Mouse (Mus musculus): ENCODE measurements around the gene Bsdc1. TPM values are rescaled to one million over a fixed set of nuclear protein-coding genes. Genes with fewer than 3 reads are reported as not detected.
"Not testable (repeated sequence)": the region's sequence is repeated elsewhere in the genome, so short reads cannot be mapped to it uniquely, and the experiment has no call there.

Gene Bsdc1
- polyA plus RNA-seq, 1 experiment from 2014 or later: 32.8 TPM

GRCm38 (mm10) chr4:129448713-129449112 lies 12.7 kb upstream of the Bsdc1 start:
- Histone ChIP-seq H3K9ac (replicated peaks; ENCODE audit: low read depth, low read length) (no peak overlapping the region), H3K36me3 (ENCODE audit: control insufficient read depth, insufficient read depth, low read length) (no peaks in the 10 kb centered on the region), H3K27ac (ENCODE audit: low read depth, low read length) (no peak overlapping the region), H3K27me3 (ENCODE audit: control insufficient read depth, insufficient read depth, low read length) (no peaks in the 10 kb centered on the region), H3K4me3 (ENCODE audit: low read depth, low read length) (no peak overlapping the region), H3K4me1 (ENCODE audit: control insufficient read depth, insufficient read depth, low read length) (no peaks in the 10 kb centered on the region), H3K9me3 (ENCODE audit: control insufficient read depth, low read length) (no peaks in the 10 kb centered on the region), H3K4me2 (ENCODE audit: low read depth, low read length) (no peak overlapping the region)
- 86% methylated on average over 6 of the region's 6 CpGs for WGBS
- no peak for ATAC-seq (ENCODE audit: low read depth)

DNA sequence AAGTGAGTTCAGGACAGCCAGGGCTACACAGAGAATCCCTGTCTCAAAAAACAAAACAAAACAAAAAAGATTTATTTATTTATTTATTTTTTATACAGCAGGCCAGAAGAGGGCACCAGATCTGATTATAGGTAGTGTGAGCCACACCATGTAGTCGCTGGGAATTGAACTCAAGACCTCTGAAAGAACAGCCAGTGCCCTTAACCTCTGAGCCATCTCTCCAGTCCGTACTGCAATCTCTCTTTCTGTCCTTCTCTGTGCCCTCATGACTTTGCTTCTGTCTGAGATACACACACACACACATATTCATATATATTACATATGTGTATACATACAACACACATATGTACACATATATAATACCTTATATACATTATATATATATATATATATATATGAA lies 10.5 kb upstream of the Bsdc1 start:
- Histone ChIP-seq H3K27me3 (ENCODE audit: control insufficient read depth, insufficient read depth, low read length) (no peaks in the 10 kb centered on the region), H3K9ac (replicated peaks; ENCODE audit: low read depth, low read length) (no peak overlapping the region), H3K4me3 (ENCODE audit: low read depth, low read length) (no peak overlapping the region), H3K4me2 (ENCODE audit: low read depth, low read length) (no peak overlapping the region), H3K27ac (ENCODE audit: low read depth, low read length) (no peak overlapping the region), H3K9me3 (ENCODE audit: control insufficient read depth, low read length) (no peaks in the 10 kb centered on the region), H3K4me1 (ENCODE audit: control insufficient read depth, insufficient read depth, low read length) (no peaks in the 10 kb centered on the region), H3K36me3 (ENCODE audit: control insufficient read depth, insufficient read depth, low read length) (no peaks in the 10 kb centered on the region)
- ATAC-seq (ENCODE audit: low read depth): no peak
- WGBS: 81% methylated on average over 2 of the region's 2 CpGs

DNA sequence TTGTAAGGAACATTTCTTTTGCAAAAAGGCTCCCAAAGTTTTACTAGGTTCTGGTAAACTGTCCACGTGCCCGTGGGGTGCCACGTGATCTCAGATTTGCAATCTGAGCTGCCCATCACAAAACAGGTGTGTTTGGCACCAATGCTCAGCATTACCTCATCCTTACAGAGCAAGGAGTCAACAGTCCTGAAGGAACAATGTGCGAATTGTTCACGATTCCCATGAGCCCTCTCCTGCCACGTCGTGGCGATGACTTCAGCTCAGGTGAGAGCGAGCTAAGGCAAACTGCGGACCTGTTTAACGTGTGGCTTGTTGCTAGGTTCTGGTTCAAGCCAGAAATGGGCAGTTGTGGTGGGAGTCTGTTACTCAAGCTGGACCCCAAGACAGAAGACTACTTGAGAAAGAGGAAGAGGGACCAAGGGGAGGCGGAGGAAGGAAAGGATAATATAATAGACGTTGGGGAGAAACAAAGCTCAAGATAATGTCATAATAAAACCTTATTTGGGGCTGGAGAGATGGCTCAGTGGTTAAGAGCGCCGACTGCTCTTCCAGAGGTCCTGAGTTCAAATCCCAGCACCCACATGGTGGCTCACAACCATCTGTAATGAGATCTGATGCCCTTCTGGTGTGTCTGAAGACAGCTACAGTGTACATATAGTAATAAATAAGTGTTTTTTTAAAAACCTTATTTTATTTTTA lies 9.8 kb upstream of the Bsdc1 start:
- no peaks in the 10 kb centered on the region for H3K4me1 ChIP-seq (ENCODE audit: control insufficient read depth, insufficient read depth, low read length)
- no peak overlapping the region for H3K4me2 ChIP-seq (ENCODE audit: low read depth, low read length)
- H3K36me3 ChIP-seq (ENCODE audit: control insufficient read depth, insufficient read depth, low read length): no peaks in the 10 kb centered on the region
- H3K27me3 ChIP-seq (ENCODE audit: control insufficient read depth, insufficient read depth, low read length): no peaks in the 10 kb centered on the region
- H3K9me3 ChIP-seq (ENCODE audit: control insufficient read depth, low read length): no peaks in the 10 kb centered on the region
- no peak for ATAC-seq (ENCODE audit: low read depth)
- WGBS: 85% methylated on average over 15 of the region's 15 CpGs
- H3K9ac ChIP-seq (replicated peaks; ENCODE audit: low read depth, low read length): no peak overlapping the region
- no peak overlapping the region for H3K27ac ChIP-seq (ENCODE audit: low read depth, low read length)
- H3K4me3 ChIP-seq (ENCODE audit: low read depth, low read length): no peak overlapping the region

DNA sequence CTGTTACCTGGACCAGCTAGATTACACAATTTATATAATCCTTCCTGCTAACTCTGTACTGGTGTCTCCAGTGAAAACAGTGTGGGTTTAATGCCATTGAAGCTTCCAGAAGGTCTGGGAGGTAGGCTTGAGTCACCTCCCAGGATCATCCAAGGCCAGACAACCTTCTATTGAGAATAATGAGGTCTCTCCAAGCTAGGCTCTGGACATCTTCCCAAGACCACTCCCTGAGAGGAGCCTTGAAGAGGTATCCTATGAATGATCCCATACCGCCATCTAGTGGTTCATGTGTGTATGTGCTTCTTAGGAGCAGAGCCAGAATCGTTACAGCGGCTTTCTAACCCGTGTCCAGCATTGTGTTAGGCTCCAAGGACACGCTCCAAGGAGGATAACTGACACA lies 6.1 kb upstream of the Bsdc1 start:
- Histone ChIP-seq H3K9me3 (ENCODE audit: control insufficient read depth, low read length) (no peaks in the 10 kb centered on the region), H3K9ac (replicated peaks; ENCODE audit: low read depth, low read length) (0 out of 2 replicates have a peak overlapping the region, but pooled peaks have one; percentile 16), H3K4me1 (ENCODE audit: control insufficient read depth, insufficient read depth, low read length) (no peaks in the 10 kb centered on the region), H3K27me3 (ENCODE audit: control insufficient read depth, insufficient read depth, low read length) (no peaks in the 10 kb centered on the region), H3K27ac (ENCODE audit: low read depth, low read length) (no peak overlapping the region), H3K36me3 (ENCODE audit: control insufficient read depth, insufficient read depth, low read length) (no peaks in the 10 kb centered on the region), H3K4me2 (ENCODE audit: low read depth, low read length) (no peak overlapping the region), H3K4me3 (ENCODE audit: low read depth, low read length) (no peak overlapping the region)
- WGBS: 3% methylated on average over 5 of the region's 5 CpGs
- peak; percentile 79 for ATAC-seq (ENCODE audit: low read depth)

DNA sequence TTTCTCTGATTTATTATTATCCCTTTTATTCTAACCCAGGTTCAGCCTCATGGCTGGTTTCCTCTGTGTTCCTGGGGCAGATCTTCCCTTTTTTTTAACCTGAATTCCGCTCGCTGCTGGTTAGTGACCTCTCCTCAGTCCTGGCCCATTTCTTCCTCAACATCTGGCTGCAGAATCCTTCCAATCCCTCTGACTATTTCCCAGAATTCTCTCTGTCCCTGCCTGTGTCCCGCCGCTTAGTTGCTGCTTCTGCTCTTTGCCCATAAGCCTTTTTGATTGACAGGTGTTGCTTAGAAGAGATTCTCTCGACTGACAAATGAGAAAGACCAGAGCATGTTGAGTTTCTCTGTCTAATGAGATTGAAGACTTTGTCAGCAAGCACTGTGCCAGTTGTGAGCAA lies 5.3 kb upstream of the Bsdc1 start:
- Histone ChIP-seq H3K4me1 (ENCODE audit: control insufficient read depth, insufficient read depth, low read length) (peaks cover 3% of the 10 kb centered on the region; the same call in 1 of the 2 replicates), H3K9ac (replicated peaks; ENCODE audit: low read depth, low read length) (no peak overlapping the region), H3K4me3 (ENCODE audit: low read depth, low read length) (no peak overlapping the region), H3K27ac (ENCODE audit: low read depth, low read length) (no peak overlapping the region), H3K9me3 (ENCODE audit: control insufficient read depth, low read length) (no peaks in the 10 kb centered on the region), H3K36me3 (ENCODE audit: control insufficient read depth, insufficient read depth, low read length) (no peaks in the 10 kb centered on the region), H3K27me3 (ENCODE audit: control insufficient read depth, insufficient read depth, low read length) (no peaks in the 10 kb centered on the region), H3K4me2 (ENCODE audit: low read depth, low read length) (no peak overlapping the region)
- 67% methylated on average over 5 of the region's 5 CpGs for WGBS
- ATAC-seq (ENCODE audit: low read depth): no peak

GRCm38 (mm10) chr4:129457311-129457710 lies 4.1 kb upstream of the Bsdc1 start:
- not testable (repeated sequence) for H3K4me3 ChIP-seq (ENCODE audit: low read depth, low read length); H3K36me3 ChIP-seq (ENCODE audit: control insufficient read depth, insufficient read depth, low read length); H3K9ac ChIP-seq (replicated peaks; ENCODE audit: low read depth, low read length); ATAC-seq (ENCODE audit: low read depth); H3K27me3 ChIP-seq (ENCODE audit: control insufficient read depth, insufficient read depth, low read length); H3K9me3 ChIP-seq (ENCODE audit: control insufficient read depth, low read length); H3K27ac ChIP-seq (ENCODE audit: low read depth, low read length); H3K4me2 ChIP-seq (ENCODE audit: low read depth, low read length); H3K4me1 ChIP-seq (ENCODE audit: control insufficient read depth, insufficient read depth, low read length)
- 77% methylated on average over 2 of the region's 2 CpGs for WGBS

- Histone ChIP-seq H3K4me3 (ENCODE audit: low read depth, low read length) (no peak overlapping the region), H3K9ac (replicated peaks; ENCODE audit: low read depth, low read length) (no peak overlapping the region), H3K36me3 (ENCODE audit: control insufficient read depth, insufficient read depth, low read length) (0 out of 2 replicates have a peak, but pooled peaks cover 4% of the 10 kb centered on the region), H3K4me1 (ENCODE audit: control insufficient read depth, insufficient read depth, low read length) (peaks cover 8% of the 10 kb centered on the region; the same call in 1 of the 2 replicates), H3K27ac (ENCODE audit: low read depth, low read length) (no peak overlapping the region), H3K4me2 (ENCODE audit: low read depth, low read length) (no peak overlapping the region), H3K27me3 (ENCODE audit: control insufficient read depth, insufficient read depth, low read length) (no peaks in the 10 kb centered on the region), H3K9me3 (ENCODE audit: control insufficient read depth, low read length) (no peaks in the 10 kb centered on the region)
- no peak for ATAC-seq (ENCODE audit: low read depth)
- 96% methylated on average over 3 of the region's 3 CpGs for WGBS
Observed at GRCm38 (mm10) chr4:129459726-129460125, 1.7 kb upstream of the Bsdc1 start.

- H3K36me3 ChIP-seq (ENCODE audit: control insufficient read depth, insufficient read depth, low read length): peaks cover 14% of the 10 kb centered on the region; the same call in 1 of the 2 replicates
- H3K4me3 ChIP-seq (ENCODE audit: low read depth, low read length): peak overlapping the region; percentile 92
- H3K9me3 ChIP-seq (ENCODE audit: control insufficient read depth, low read length): no peaks in the 10 kb centered on the region
- 0% methylated on average over 4 of the region's 4 CpGs for WGBS
- ATAC-seq (ENCODE audit: low read depth): peak; percentile 21; the same call in 1 of the 2 replicates
- H3K27ac ChIP-seq (ENCODE audit: low read depth, low read length): peak overlapping the region; percentile 85
- H3K4me2 ChIP-seq (ENCODE audit: low read depth, low read length): peak overlapping the region; percentile 70
- H3K4me1 ChIP-seq (ENCODE audit: control insufficient read depth, insufficient read depth, low read length): peaks cover 8% of the 10 kb centered on the region; the same call in 1 of the 2 replicates
- H3K27me3 ChIP-seq (ENCODE audit: control insufficient read depth, insufficient read depth, low read length): no peaks in the 10 kb centered on the region
- peak overlapping the region; percentile 54 for H3K9ac ChIP-seq (replicated peaks; ENCODE audit: low read depth, low read length)
Observed at GRCm38 (mm10) chr4:129460827-129461182, 576 bp upstream of the Bsdc1 start.

- peak overlapping the region; percentile 92 for H3K4me3 ChIP-seq (ENCODE audit: low read depth, low read length)
- H3K27ac ChIP-seq (ENCODE audit: low read depth, low read length): no peak overlapping the region
- peak overlapping the region; percentile 60 for H3K9ac ChIP-seq (replicated peaks; ENCODE audit: low read depth, low read length)
- H3K9me3 ChIP-seq (ENCODE audit: control insufficient read depth, low read length): no peaks in the 10 kb centered on the region
- ATAC-seq (ENCODE audit: low read depth): no peak
- H3K27me3 ChIP-seq (ENCODE audit: control insufficient read depth, insufficient read depth, low read length): no peaks in the 10 kb centered on the region
- peaks cover 24% of the 10 kb centered on the region for H3K36me3 ChIP-seq (ENCODE audit: control insufficient read depth, insufficient read depth, low read length)
- H3K4me1 ChIP-seq (ENCODE audit: control insufficient read depth, insufficient read depth, low read length): peaks cover 8% of the 10 kb centered on the region; the same call in 1 of the 2 replicates
- peak overlapping the region; percentile 55 for H3K4me2 ChIP-seq (ENCODE audit: low read depth, low read length)
- WGBS: 50% methylated on average over 3 of the region's 3 CpGs
Observed at GRCm38 (mm10) chr4:129462118-129462517, 737 bp downstream of the Bsdc1 start.

Measured in neural tube, embryonic 14.5 days (tissue).